Mouse (Mus musculus): ENCODE results near the gene Rtkn. TPM values are rescaled to one million over a fixed set of nuclear protein-coding genes. Genes with fewer than 3 reads are reported as not detected.

Rtkn gene
- polyA plus RNA-seq, 3 experiments from 2014 or later = 3.7 TPM; not detected in 2

- ATAC-seq = no peak
Observed at GRCm38 (mm10) chr6:83116373-83117164, 18.7 kb upstream of the Rtkn start.

GRCm38 (mm10) chr6:83117165-83117438 lies 18.2 kb upstream of the Rtkn start:
- ATAC-seq = no peak

DNA sequence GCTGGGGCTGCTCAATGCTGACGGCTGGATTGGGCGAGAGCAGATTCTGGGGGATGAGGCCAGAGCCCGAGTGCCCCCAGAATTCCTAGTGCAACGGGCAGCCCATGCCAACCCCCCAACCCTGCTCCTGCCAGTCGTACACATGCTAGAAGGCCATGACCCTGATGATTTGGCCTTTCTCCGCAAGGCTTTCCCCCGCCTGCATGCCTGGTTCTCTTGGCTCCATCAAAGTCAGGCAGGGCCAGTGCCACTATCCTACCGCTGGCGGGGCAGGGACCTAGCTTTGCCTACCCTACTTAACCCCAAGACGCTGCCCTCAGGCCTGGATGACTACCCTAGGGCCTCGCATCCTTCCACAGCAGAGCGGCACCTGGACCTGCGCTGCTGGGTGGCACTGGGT lies 17.6 kb upstream of the Rtkn start:
- no peak for ATAC-seq

- no peak for ATAC-seq
Observed at GRCm38 (mm10) chr6:83118369-83118768, 16.9 kb upstream of the Rtkn start.

DNA sequence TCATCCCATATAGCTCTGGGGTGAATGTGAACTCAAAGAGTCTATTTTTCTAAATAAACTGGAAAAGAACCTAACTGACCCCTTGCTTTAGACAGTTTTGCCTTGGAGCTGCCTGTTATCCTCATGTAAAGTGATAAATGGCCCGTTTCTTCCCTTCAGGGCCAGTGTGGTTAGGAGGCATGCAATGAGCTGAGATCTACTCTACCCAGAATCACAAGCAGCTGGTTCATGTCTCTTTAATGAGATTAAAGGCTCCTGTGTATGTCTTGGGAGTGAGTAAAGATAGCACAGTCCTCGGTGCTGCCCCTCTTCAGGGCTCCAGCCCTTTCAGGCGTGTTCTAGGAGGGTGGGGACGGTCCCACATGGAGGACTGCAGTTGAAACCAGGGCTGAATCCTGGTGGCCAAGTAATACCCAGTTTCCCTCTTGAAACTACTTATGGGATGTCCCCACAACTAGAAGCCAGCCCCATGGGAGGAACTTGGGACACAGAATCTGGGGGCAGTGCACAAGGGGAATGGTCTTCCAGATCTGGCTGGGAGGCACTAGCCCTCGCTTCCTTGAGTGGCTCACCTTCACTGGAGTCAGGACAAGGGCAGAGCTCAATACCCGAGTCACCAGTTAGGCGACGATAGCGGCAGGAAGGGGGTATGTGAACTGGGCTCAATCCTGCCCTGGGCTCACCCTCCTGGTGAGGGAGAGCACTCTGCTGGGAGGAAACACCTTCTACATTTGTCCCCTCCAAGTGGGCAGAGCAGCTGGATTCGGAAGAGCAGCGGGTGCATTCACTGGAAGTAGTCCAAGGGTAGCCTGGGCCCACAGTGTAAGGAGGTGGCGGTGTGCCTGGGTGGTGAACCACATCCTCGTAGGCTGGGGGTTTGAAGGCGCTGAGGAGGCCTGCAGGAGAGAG lies 16.2 kb upstream of the Rtkn start:
- no peak for ATAC-seq

- no peak for ATAC-seq
Observed at GRCm38 (mm10) chr6:83119734-83120051, 15.6 kb upstream of the Rtkn start.

- ATAC-seq = peak; percentile 92
Observed at GRCm38 (mm10) chr6:83120930-83121862, 14.1 kb upstream of the Rtkn start, which contains the start of gene Wbp1. Gene Wbp1, minus strand, starts transcription at chr6:83121559.

DNA sequence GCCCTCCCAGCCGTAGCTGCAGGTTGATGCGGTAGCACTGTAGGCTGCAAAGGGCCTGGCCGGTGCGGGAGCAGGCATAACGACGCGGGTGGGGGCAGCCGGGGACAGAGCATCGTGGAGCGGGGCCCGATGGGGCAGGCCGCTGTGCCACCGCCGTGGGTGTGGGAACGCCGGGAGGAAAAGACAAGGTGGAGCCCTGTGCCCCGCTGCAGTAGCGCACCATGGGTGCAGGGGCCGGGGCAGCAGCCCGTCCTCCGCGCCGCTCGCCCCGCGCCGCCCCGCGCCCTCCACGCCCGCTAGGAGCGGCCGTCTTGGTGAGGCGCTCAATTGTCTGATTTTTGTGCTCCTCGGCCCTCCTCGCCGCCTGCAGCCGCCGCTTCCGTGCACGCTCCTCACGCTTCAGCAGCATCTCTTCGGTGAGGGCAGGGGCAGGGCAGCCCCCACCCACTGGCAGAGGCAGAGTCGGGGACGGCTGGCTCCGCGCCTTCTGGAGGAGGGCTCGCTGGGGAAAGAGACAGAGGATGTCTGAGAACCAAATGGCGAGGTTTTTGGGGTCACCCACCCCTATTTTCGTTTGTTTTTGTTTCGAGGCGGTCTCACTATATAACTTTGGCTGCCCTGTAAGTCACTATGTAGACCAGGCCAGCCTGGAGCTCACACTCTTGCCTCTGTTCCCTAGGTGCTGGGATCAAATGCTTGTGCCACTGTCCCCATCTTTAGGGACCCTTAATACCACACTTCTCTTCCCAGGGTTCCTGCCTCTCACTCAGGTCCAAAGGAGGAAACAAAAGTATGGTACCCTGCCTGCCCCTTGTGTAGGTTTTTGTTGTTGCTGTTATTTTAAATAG lies 13.2 kb upstream of the Rtkn start:
- peak; percentile 5 for ATAC-seq

DNA sequence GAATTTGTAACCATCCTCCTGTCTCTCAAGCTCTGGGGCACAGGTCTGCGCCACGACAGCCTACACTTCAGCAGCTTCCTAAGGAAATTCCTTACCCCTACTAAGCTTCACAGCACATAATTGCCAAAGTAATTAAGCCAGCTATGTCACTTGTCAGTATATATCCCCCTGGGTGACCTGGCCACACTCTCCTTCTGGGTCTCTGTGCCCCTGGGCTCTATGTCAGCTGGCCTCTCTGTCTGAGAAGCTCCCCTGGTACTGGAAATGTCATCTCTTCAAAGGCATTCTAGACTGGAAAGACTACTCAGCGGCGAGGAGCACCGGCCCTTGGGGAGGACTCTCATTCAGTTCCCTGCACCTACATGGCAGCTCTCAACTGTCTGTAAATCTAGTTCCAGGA lies 12.3 kb upstream of the Rtkn start:
- ATAC-seq = no peak

DNA sequence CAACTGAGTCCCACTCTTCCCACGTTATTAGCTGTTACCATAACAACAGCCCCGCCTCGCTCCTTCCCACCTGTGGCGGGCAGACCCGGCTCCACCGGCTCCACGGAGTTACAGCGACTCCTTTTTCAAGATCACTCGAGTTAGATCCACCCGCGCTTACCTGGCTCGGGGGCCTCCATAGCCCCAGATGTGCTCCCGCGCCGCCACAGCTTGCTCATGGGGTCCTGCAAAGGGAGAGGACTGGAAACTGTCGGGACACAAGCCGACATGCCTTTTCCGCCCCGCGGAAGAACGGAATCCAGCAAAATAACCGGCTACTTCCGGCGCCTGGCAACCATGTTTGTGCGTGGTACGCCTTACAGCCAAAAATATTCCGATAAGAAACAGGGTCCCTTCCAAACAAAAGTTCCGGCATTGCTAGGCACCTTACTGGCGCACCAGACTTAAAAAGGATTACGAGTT lies 10.4 kb upstream of the Rtkn start:
- peak; percentile 47 for ATAC-seq

- ATAC-seq = no peak
Observed at GRCm38 (mm10) chr6:83125331-83125730, 9.9 kb upstream of the Rtkn start, which contains the start of gene Ino80b. Gene Ino80b, minus strand, starts transcription at chr6:83125431.

GRCm38 (mm10) chr6:83127419-83127818 lies 7.8 kb upstream of the Rtkn start:
- no peak for ATAC-seq

DNA sequence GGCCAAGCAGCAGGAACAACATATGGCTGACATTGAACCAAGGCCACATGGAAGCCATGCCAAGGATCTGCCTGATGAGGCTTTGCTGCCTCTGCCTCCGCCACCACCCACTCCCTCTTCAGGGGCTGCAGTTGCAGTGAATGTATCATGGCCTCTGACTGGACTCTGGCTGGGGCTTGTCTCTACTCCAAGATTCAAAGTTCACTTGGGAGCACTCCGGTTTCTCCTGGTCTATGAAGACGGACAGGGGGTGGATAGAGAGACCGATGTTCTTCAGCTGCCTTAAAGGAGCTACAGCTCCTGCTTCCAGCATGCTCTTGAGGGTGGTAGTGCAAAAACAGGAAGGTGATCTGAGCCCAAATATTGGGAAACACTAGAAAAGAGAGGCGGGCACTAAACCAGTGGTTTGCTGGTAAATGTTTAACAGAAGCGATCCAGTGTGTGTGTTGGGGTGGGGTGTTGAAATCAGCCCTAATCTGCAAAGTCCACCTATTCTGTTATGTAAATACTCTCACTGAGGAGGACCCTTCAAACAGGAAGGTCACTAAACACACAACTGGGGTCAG lies 3.7 kb upstream of the Rtkn start:
- no peak for ATAC-seq

DNA sequence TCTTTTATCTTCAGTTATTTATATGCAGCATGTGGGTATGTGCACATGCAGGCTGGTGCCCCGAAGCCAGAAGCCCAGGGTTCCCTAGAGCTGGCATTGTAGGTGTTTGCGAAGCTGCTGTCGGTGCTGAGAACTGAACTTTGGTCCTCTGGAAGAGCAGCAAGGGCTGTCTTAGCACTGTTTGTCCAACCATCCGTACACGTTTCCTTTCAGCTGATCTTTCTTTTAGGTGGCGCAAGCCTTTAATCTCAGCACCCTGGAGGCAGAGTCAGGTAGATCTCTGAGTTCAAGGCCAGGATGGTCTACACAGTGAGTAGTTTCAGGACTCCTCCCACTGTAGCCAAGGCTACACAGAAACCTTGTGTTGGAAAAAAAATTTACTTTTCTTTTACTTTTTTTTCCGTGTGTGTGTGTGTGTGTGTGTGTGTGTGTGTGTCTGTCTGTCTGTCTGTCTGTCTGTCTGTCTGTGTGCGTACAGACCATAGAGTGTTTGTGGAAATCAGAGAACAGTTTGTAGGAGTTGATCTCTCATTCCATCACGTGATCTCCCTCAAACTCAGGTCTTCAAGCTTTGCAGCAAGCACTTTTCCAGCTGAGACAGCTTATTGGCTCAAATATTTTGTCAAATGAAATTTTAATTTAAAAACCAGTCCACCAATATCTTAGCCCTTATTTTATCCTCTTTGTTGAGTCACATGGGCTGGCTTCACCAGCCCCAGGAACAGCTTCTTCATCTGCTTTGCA lies 2.9 kb upstream of the Rtkn start:
- no peak for ATAC-seq

GRCm38 (mm10) chr6:83134226-83134625 lies 1.0 kb upstream of the Rtkn start:
- no peak for ATAC-seq

DNA sequence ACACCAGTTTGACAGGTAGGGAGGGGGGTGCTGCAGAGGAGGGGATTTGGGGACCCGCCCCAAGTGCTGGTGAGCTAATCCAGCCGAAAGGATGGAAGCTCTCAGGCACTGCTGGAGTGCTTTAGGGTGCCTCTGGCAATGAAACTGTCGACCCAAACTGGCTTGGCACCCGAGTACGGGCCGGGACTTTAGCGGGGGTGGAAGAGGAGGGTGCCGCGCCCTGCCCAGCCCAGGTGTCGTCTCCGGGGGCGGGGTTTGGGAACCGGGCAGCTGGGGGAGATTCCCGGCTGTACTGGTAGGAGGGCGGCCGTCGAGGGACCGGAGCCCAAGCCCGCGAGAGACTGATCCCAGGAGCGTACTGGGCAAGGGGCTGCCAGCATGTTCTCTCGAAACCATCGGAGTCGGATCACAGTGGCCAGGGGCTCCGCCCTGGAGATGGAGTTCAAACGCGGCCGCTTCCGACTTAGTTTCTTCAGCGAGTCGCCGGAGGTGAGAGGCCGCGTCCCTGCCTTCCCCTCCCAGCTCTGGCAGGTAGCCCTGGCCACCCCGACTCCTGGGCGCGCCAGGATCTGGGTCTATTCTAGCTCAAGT lies 403 bp downstream of the Rtkn start:
- ATAC-seq = peak; percentile 28

DNA sequence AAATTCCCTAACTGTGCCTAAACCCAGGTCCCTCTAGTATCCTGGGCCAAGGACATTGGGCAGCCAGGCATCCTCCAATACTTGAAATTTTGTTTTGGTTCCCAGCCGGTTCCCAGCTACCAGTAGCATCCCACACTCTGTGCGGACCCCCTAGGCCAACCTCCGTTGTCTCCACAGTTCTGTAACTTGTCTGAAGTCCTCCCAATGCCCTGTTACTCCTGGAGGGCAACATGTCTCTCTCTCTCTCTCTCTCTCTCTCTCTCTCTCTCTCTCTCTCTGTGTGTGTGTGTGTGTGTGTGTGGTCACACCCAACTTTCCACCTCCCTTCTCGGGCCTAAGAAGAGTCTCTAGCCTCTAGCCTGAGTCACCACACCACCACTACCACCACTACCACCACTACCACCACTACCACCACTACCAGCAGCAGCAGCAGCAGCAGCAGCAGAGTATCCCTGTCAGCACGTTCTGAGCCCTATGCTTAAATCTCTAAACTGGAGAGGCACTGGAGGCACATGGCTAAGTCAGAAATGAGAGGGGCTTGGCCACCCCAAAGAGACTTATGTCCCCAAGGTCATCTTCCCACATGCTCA lies 1.1 kb downstream of the Rtkn start:
- ATAC-seq = no peak

DNA sequence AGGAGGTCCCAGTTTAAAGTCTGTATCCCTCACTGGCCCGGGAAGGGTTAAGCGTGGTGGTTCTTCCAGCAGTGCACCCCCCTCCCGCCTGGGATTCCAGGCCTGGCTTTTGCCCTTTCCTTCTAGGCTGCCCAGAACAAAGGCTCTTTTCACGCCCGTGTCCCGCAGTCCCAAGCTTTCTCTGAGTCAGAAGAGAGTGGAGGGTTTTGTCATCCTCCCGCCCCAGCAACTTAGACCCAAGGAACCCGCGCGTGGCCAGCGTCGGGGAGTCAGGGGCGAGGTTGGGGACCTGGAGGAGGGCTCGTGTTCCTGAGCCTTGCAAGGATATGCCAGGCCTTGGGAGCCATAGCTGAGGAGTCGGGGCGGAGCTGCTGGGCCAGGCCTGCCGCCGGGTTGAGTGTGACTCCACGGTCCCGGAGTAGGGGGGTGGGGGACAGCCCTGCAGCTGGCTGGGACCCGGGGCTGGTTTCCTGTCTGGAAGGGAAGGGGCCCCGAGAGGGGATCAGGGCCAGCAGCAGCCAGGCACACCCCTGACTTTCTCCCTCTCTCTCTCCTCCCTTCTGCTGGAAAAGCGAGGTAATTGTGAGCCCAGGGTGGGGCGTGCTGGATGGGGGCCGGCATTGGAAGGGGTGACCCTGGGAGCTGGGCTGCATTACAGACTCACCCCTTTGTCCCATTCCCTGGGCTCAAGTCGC lies 1.8 kb downstream of the Rtkn start:
- no peak for ATAC-seq

DNA sequence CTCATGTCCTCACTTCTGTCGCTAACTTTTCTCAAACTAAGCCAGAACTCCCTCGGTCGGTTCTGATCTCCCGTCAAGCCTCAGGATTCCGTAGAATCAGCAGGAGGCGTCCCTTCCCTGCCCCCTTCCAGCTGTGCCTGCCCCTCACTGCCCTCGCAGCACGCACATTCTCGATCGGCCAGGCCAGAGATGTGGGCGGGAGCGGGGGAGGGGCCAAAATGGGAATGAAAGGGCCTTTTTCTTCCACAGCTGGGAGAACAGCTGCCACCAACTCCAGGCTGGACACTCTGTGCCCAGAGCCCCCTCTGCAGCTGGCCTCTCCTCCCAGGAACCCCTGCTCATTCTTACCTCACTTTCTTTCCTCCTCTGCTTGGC lies 2.3 kb downstream of the Rtkn start:
- no peak for ATAC-seq

Data from inflammation-experienced regulatory T-cells, adult 6 months (primary cell).